Mouse (Mus musculus): Measurements from ENCODE around the gene Bfsp2.

DNA sequence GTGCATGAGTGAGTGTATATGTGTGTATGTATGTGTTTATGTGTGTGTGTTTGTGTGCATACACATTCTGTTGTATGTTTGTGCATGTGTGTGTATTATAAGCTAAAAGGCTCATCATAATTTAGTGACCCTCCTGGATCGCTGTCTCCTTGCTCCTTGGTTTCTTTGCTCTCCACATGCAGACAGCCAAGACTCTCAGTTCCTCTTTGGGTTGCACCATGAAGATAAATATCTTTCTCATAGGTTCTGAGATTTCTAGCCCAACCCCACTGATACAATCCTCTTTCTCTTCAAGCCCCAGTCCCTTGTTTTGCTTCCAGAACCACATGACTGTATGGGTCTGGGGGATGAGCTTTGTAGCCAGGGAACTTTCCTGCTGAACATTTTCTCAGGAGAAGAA is 20.9 kb downstream of the Bfsp2 start:
- TF ChIP-seq POLR2A (IDR thresholded peaks at IDR 0.05; ENCODE audit: control insufficient read depth, extremely low read depth, insufficient read depth, low read length, poor library complexity), result no peak
- no peak for TF ChIP-seq CTCF (IDR thresholded peaks at IDR 0.05; ENCODE audit: borderline replicate concordance, control insufficient read depth, extremely low read depth, insufficient read depth, low read length, poor library complexity)
